Mouse (Mus musculus) cerebellum, adult 2 months (tissue): ENCODE measurements around the gene Nmb.
A peak's percentile ranks its signal among the peaks of the same experiment; 100 is the strongest.

Experiments
- CTCF ChIP-seq: fragments of 200-500 bp; IDR thresholded peaks from 2 replicates; pipeline ENCODE4 v1.5.1; 2011; ENCODE audit warnings: low read depth, mild to moderate bottlenecking, control low read depth, low read length, moderate library complexity, borderline replicate concordance; ENCODE audit not compliant: insufficient read depth
- POLR2A ChIP-seq: fragments of 200-500 bp; IDR thresholded peaks from 2 replicates; pipeline ENCODE4 v1.6.1; 2011; ENCODE audit warnings: low read length, control low read depth, borderline replicate concordance; ENCODE audit not compliant: insufficient read depth

DNA sequence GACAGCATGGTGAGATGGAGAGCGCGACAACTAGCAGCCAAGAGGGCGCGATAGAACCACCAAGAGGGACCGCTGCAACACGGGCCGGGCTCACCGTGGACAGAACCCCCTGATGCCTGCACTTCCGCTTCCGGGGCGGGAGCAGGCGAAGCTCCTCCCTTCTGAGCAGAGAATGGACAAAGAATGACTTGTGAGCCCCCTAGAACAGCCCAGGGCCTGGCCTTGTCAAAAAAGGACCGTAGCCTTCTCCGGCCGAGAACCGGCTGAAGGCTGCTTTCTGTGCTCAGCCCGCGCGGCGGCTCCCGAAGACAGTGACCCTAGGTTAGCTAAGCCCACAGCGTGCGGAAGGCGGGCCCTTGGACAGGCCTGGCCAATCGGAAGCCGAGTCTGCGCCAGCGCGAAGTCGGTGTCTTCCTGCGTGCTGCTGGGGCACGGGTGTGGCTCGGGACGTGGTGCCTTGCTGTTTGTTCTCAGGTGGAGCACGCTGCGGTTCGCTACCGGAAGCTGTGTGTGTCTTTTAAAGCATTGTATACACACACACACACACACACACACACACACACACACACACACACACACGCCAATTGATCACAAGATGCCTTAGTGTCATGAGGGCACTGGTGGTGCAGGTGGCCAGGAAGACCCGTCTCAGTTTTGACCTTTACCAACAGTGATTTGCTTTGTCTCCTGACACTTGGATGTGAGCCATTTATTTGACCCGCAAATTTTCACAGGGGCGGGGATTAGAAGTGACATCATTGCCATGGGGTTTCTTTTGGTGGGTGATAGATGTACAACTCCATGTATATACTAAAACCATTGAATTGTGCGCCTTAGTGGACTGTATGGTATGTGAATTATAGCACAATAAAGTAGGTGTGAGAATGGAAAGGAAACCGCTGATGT lies 42.8 kb upstream of the Nmb start, which contains the start of gene Sec11a:
- TF ChIP-seq CTCF, result no peak
- TF ChIP-seq POLR2A, result peak; percentile 83
